Mouse (Mus musculus): ENCODE data around the gene Cdr2. TPM values are rescaled to one million over a fixed set of nuclear protein-coding genes. Genes with fewer than 3 reads are reported as not detected.
"Not testable (repeated sequence)": the region's sequence is repeated elsewhere in the genome, so short reads cannot be mapped to it uniquely, and the experiment has no call there.

Cdr2 gene
- total RNA-seq (2021), result 1 to 10 TPM; 3.8 to 4.3 TPM
- long read RNA-seq, experiment 1, partial matches to known transcripts, result 0 of 4 reads
- long read RNA-seq, experiment 1, other reads (novel, unspliced or antisense), result 2 of 4 reads
- long read RNA-seq, experiment 2, transcript Cdr2-201 (5 exons, 2,525 nt), result major isoform, 7 of 7 reads
- long read RNA-seq, experiment 2, partial matches to known transcripts, result 0 of 7 reads
- long read RNA-seq, experiment 2, other reads (novel, unspliced or antisense), result 0 of 7 reads

GRCm38 (mm10) chr7:120982200-120982841 lies at the start of gene Cdr2, which contains the start of gene Mfsd13b:
Gene Cdr2, minus strand, starts transcription at chr7:120982312.
Gene Mfsd13b, plus strand, starts transcription at chr7:120982509.
- DNase-seq (ENCODE audit: low spot score in 2 of 2), result peak; percentile 93 to 98

DNA sequence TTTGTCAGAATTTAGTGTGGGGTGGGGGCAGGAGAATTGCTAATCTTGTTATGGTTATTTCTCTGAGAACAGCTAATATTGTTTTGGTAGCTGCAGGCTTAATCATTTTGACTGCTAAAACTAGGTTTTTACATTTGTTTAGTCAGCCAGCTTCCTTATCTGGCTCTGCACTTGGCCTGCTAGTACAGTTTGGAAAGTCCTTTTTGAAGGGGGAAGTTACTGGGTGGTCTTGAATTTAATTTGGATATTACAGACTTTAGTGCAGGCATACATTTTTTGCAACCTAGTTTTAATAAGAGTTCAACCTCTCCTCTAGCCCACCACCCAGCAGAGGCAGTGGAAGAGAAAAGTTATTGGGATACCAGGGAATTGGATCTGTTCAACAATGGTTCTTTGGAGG lies 47.8 kb upstream of the Cdr2 start:
- not testable (repeated sequence) for DNase-seq (ENCODE audit: low spot score in 2 of 2)

DNA sequence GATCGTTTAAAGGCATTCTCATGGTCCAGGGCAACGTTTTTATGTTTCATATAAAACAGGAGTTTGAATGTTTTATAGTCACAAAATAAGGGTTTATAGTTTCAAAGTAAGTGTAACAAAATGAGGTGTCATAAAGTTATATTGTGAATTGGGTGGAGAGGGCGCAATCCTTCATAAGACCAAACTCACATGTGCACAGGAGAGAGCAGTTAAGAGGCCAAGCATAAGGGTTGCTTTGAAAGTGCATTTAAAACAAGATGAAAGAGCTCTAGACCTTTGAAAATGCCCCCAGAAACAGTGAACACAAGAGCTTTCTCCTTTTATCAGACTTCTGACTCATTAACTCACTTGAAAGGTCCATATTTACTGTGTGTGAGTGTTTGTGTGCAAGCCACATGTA lies 44.2 kb upstream of the Cdr2 start:
- no peak for DNase-seq (ENCODE audit: low spot score in 2 of 2)

GRCm38 (mm10) chr7:121025221-121026008 lies 43.3 kb upstream of the Cdr2 start:
- no peak for DNase-seq (ENCODE audit: low spot score in 2 of 2)

DNA sequence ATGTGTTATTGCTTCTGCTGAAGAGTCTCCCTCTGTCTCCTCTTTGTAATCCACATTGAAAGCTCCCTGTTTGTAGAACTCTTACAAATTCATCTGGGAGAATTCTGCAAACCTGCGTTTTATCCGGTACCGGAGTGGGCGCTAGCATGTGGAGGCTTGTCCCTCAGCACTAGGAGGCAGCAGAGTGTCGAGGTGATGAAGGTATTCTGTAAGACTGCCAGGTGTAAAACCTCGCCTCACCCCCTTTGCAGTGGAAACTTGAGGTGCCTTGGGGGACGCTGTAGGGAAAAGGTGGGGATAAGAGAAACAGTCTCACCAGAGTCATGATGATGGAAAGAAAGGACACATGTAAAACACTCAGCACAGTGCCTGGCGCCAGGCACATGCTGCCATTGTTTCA lies 38.2 kb upstream of the Cdr2 start:
- no peak for DNase-seq (ENCODE audit: low spot score in 2 of 2)

DNA sequence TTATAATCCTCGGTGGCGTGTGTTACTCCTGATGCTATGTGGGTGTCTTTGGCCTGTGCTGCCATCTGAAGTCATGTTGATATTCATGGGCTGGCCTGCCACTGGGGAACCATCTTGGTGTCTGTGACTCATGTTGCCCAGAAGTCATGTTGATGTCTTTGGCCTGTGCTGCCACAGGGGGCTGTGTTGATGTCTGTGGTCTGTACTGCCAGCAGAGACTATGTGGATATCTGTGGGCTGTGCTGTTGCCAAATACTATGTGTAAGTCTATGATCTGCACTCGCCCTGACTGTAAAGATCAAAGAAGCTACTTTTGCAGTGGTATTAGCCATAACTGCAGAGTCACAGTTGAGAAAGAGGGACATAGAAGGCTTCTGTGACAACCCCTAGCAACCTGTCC lies 36.7 kb upstream of the Cdr2 start:
- no peak for DNase-seq (ENCODE audit: low spot score in 2 of 2)

GRCm38 (mm10) chr7:121014486-121014885 lies 32.4 kb upstream of the Cdr2 start:
- DNase-seq (ENCODE audit: low spot score in 2 of 2), result no peak

- no peak for DNase-seq (ENCODE audit: low spot score in 2 of 2)
Measured at GRCm38 (mm10) chr7:121011794-121012689, 29.9 kb upstream of the Cdr2 start.

- DNase-seq (ENCODE audit: low spot score in 2 of 2), result no peak
Measured at GRCm38 (mm10) chr7:121003793-121004418, 21.8 kb upstream of the Cdr2 start.

GRCm38 (mm10) chr7:121002407-121002928 lies 20.4 kb upstream of the Cdr2 start:
- no peak for DNase-seq (ENCODE audit: low spot score in 2 of 2)

DNA sequence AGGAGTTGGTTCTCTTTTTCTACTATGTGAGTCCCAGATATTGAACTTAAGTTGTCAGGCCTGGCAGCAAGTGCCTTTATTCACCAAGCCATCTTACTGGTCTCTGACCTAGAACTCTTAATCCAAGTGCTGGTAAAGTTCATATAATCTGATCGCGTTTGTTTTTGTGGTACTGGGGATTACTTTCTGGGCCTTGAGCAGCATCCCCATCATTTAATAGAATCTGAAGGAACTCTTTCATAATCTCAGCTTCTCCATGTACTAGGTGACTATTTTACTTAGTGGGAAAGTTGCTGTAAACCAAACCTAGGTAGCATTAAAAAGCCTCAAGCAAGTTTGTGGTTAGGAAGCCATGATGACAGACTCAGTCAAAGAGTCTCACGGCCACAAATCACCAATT lies 19.8 kb upstream of the Cdr2 start:
- no peak for DNase-seq (ENCODE audit: low spot score in 2 of 2)

GRCm38 (mm10) chr7:121000065-121000822 lies 18.1 kb upstream of the Cdr2 start:
- no peak for DNase-seq (ENCODE audit: low spot score in 2 of 2)

DNA sequence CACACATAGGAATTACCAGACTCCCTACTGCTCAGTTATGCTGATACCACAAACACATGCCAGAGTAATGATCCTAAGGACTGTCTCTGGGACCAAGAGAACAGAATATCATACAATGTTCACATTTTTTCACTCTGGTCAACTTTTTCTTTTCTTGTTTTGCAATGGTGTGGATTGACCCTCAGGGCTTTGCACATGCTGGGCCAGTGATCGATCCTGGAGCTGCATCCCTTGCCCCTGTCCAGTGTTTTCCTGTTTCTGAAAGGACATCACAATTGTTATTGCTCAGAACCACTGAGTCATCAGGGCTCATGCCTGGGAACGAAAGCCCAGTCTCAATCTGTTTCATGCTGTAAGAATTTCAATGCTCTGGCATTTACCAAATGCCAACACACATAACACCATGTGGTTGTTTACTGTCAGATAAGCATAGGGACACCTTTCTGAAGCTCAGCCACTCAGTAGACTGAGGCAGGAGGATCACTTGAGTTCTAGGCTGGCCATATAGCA lies 17.0 kb upstream of the Cdr2 start:
- no peak for DNase-seq (ENCODE audit: low spot score in 2 of 2)

DNA sequence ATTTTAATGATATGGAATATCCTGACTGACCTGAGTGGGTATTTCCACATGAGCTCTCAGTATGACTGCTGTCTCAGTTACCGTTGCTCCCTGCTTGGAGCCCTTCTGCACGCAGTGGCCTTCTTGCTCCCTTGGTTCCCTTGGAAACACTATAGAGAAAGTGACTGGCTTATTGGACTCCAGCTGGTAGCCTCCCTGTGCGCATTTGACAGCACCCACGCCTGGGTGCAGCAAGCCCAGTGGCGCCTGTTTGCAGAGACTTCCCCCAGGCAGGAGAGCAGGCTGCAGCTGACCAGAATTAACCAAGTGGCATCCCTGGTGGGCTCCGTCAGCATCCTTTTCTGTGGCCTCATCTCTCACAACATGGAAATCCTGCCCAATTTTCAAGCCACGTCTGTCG lies 9.1 kb upstream of the Cdr2 start:
- DNase-seq (ENCODE audit: low spot score in 2 of 2), result peak in 1 of 2 experiments; percentile 13

GRCm38 (mm10) chr7:120982968-120983367 lies 856 bp upstream of the Cdr2 start:
- DNase-seq (ENCODE audit: low spot score in 2 of 2), result no peak

DNA sequence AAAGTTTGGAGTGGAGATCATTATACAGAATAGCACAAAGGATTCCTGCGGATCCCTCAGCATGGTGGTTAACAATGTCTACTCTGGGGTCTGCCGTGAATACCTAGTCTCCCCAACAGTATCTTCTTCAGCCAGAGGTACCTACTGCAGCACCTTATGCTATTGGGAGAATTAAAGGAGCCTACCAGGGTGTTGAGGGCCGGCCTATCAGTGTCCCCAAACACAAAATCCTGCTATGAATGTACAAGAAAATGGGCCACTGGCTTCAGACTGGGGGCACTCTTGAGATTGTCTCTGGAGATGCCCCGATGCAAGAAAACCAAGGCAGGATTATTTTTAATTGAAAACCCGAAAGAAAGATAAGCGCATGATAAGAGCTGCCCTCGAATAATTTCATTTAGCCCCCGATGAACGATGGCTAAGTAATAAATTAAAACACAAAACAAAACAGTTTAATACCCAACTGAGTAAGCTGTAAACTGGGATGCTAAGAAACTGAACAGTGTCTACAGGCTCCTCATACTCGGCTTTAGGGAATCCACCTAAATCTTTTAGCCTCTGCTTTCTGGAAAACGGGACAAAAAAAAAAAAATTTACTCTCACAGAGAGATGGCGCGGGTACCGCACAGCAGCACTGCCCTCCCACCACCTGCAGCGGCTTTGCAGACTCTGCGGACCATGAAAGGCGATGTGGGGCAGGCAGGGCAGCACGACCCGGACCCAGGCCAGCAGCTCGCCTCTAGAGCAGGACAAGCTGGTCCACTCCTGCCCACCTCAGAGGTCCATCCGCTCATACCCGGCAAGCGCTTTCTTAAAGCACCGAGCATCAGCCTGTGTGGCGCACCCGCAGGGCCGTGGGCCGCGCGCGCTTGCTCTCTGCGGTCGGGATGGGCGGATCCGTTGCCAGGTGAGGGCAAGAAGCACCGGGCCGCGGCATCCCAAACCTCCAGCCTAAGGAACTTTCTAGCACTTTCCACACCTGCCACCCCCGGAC lies 884 bp downstream of the Cdr2 start:
- peak in 1 of 2 experiments; percentile 27 for DNase-seq (ENCODE audit: low spot score in 2 of 2)

DNA sequence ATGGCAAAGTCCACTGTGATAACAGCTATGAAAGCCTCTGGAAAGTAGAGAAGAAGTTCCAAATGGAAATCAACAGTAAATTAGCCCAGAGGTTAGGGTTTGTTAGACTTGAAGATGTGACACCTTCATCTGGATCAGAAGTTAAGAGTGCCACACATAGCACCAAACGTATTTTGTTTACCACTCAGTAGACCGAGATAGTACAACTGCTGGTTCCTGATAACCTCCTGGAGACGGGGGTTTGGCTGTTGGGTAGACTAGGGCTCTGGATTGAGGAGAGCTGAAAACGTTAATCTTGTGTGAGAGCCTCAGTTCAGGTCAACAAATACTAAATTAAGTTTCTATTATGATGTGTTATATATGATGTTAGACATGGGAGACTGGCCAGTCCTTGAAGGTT lies 2.1 kb downstream of the Cdr2 start:
- DNase-seq (ENCODE audit: low spot score in 2 of 2), result no peak

GRCm38 (mm10) chr7:120977063-120977462 lies 5.0 kb downstream of the Cdr2 start:
- no peak for DNase-seq (ENCODE audit: low spot score in 2 of 2)
